Mouse (Mus musculus) kidney, embryonic 14.5 days (tissue): ENCODE data around the gene Ugt1a9. TPM values are rescaled to one million over a fixed set of nuclear protein-coding genes. Genes with fewer than 3 reads are reported as not detected.

Experiments
- ATAC-seq: fragments of 200-750 bp; cut with Nextera tagmentation; 2 replicates; pipeline ENCODE4 v1.8.0; 2017; ENCODE audit warnings: moderate number of reproducible peaks, mild to moderate bottlenecking, moderate TSS enrichment, moderate library complexity; ENCODE audit not compliant: low FRiP score, low TSS enrichment
- H3K27ac ChIP-seq: fragments of 300-500 bp; sonication (generic); 2 replicates; pipeline ENCODE4 v1.5.1; 2014; ENCODE audit warnings: low read depth, mild to moderate bottlenecking, low read length, moderate library complexity, mixed read lengths
- H3K27me3 ChIP-seq: fragments of 300-500 bp; sonication (generic); 2 replicates; pipeline ENCODE4 v1.6.1; 2014; ENCODE audit warnings: mild to moderate bottlenecking, low read length; ENCODE audit not compliant: control insufficient read depth, insufficient read depth
- H3K36me3 ChIP-seq: fragments of 300-500 bp; sonication (generic); 2 replicates; pipeline ENCODE4 v1.6.1; 2014; ENCODE audit warnings: low read length, mixed read lengths; ENCODE audit not compliant: control insufficient read depth, insufficient read depth
- H3K4me1 ChIP-seq: fragments of 300-500 bp; sonication (generic); 2 replicates; pipeline ENCODE4 v1.6.1; 2014; ENCODE audit warnings: low read length, mixed read lengths; ENCODE audit not compliant: control insufficient read depth, insufficient read depth
- H3K4me2 ChIP-seq: fragments of 300-500 bp; sonication (generic); replicated peaks from 2 replicates; pipeline ENCODE4 v1.6.1; 2014; ENCODE audit warnings: low read depth, mild to moderate bottlenecking, low read length
- H3K4me3 ChIP-seq: fragments of 300-500 bp; sonication (generic); 2 replicates; pipeline ENCODE4 v1.5.1; 2014; ENCODE audit warnings: mild to moderate bottlenecking, low read length
- H3K9ac ChIP-seq: fragments of 300-500 bp; sonication (generic); 2 replicates; pipeline ENCODE4 v1.6.1; 2014; ENCODE audit warnings: low read depth, mild to moderate bottlenecking, low read length, moderate library complexity
- H3K9me3 ChIP-seq: fragments of 300-500 bp; sonication (generic); 2 replicates; pipeline ENCODE4 v1.6.1; 2016; ENCODE audit warnings: low read length; ENCODE audit not compliant: control insufficient read depth
- WGBS: fragments of 180-500 bp; shearing (Covaris S2); extraction: QIAGEN DNeasy Blood & Tissue Kit; methylation state at CpG from one replicate; pipeline ENCODE4 v1.1.7; 2014; 5-methylcytosine and 5-hydroxymethylcytosine counted together
- polyA plus RNA-seq: library from polyadenylated mRNA; unstranded; fragments of >200 nt; fragmentation: Nextera tagmentation; extraction: Ambion mirVana; gene quantifications from 2 replicates; pipeline ENCODE4 v1.2.1, GENCODE M21; 2014

Ugt1a9 gene
- polyA plus RNA-seq, 1 experiment from 2014 or later, result 2.5 TPM

- H3K36me3 ChIP-seq, result no peaks in the 10 kb centered on the region
- H3K4me2 ChIP-seq, result no peak overlapping the region
- no peak overlapping the region for H3K9ac ChIP-seq
- H3K9me3 ChIP-seq, result peaks cover 57% of the 10 kb centered on the region
- no peak overlapping the region for H3K27ac ChIP-seq
- no peak for ATAC-seq
- no peak overlapping the region for H3K4me3 ChIP-seq
- no peaks in the 10 kb centered on the region for H3K4me1 ChIP-seq
- no peaks in the 10 kb centered on the region for H3K27me3 ChIP-seq
Measured at GRCm38 (mm10) chr1:88225741-88226140, 155.1 kb downstream of the Ugt1a9 start.

- 55% methylated on average over 5 of the region's 5 CpGs for WGBS
- no peak for ATAC-seq
- no peak within 1 kb of the TSS for H3K4me3 ChIP-seq
- no peaks in the 10 kb centered on the region for H3K27me3 ChIP-seq
- H3K36me3 ChIP-seq, result no peaks in the 10 kb centered on the region
- H3K4me1 ChIP-seq, result no peaks in the 10 kb centered on the region
- H3K9ac ChIP-seq, result no peak within 1 kb of the TSS
- H3K4me2 ChIP-seq, result no peak within 1 kb of the TSS
- peaks cover 68% of the 10 kb centered on the region for H3K9me3 ChIP-seq
- H3K27ac ChIP-seq, result no peak within 1 kb of the TSS
Measured at GRCm38 (mm10) chr1:88226670-88227379, 156.2 kb downstream of the Ugt1a9 start, which contains the start of gene Mroh2a. Gene Mroh2a (plus strand): TSS chr1:88226986.

- H3K4me1 ChIP-seq, result no peaks in the 10 kb centered on the region
- no peak overlapping the region for H3K27ac ChIP-seq
- no peak overlapping the region for H3K9ac ChIP-seq
- H3K27me3 ChIP-seq, result no peaks in the 10 kb centered on the region
- no peak overlapping the region for H3K4me2 ChIP-seq
- H3K9me3 ChIP-seq, result peaks cover 70% of the 10 kb centered on the region
- no peak for ATAC-seq
- H3K36me3 ChIP-seq, result no peaks in the 10 kb centered on the region
- H3K4me3 ChIP-seq, result no peak overlapping the region
- 59% methylated on average over 2 of the region's 2 CpGs for WGBS
Measured at GRCm38 (mm10) chr1:88227482-88227881, 156.9 kb downstream of the Ugt1a9 start.

- no peak for ATAC-seq
- Histone ChIP-seq H3K36me3 (no peaks in the 10 kb centered on the region), H3K9ac (no peak overlapping the region), H3K27me3 (no peaks in the 10 kb centered on the region), H3K4me1 (no peaks in the 10 kb centered on the region), H3K9me3 (peaks cover 77% of the 10 kb centered on the region), H3K4me3 (no peak overlapping the region), H3K27ac (no peak overlapping the region), H3K4me2 (no peak overlapping the region)
- WGBS, result 73% methylated on average over 7 of the region's 7 CpGs
Measured at GRCm38 (mm10) chr1:88228121-88228520, 157.5 kb downstream of the Ugt1a9 start.

- no peak overlapping the region for H3K9ac ChIP-seq
- no peak overlapping the region for H3K4me2 ChIP-seq
- no peak overlapping the region for H3K27ac ChIP-seq
- ATAC-seq, result no peak
- H3K4me1 ChIP-seq, result no peaks in the 10 kb centered on the region
- WGBS, result 82% methylated on average over 3 of the region's 3 CpGs
- peaks cover 90% of the 10 kb centered on the region for H3K9me3 ChIP-seq
- H3K27me3 ChIP-seq, result no peaks in the 10 kb centered on the region
- H3K36me3 ChIP-seq, result no peaks in the 10 kb centered on the region
- no peak overlapping the region for H3K4me3 ChIP-seq
Measured at GRCm38 (mm10) chr1:88229566-88229965, 159.0 kb downstream of the Ugt1a9 start.

GRCm38 (mm10) chr1:88229986-88230385, 159.4 kb downstream of the Ugt1a9 start:
- Histone ChIP-seq H3K9ac (no peak overlapping the region), H3K4me3 (no peak overlapping the region), H3K27ac (no peak overlapping the region), H3K27me3 (no peaks in the 10 kb centered on the region), H3K4me1 (no peaks in the 10 kb centered on the region), H3K9me3 (peaks cover 94% of the 10 kb centered on the region), H3K36me3 (no peaks in the 10 kb centered on the region), H3K4me2 (no peak overlapping the region)
- 88% methylated on average over 5 of the region's 5 CpGs for WGBS
- ATAC-seq, result no peak

- Histone ChIP-seq H3K4me2 (no peak overlapping the region), H3K4me1 (no peaks in the 10 kb centered on the region), H3K36me3 (no peaks in the 10 kb centered on the region), H3K9me3 (peaks cover 97% of the 10 kb centered on the region), H3K27ac (no peak overlapping the region), H3K4me3 (no peak overlapping the region), H3K9ac (no peak overlapping the region), H3K27me3 (no peaks in the 10 kb centered on the region)
- 70% methylated on average over 7 of the region's 7 CpGs for WGBS
- ATAC-seq, result no peak
Measured at GRCm38 (mm10) chr1:88230421-88230820, 159.8 kb downstream of the Ugt1a9 start.

- no peak overlapping the region for H3K4me2 ChIP-seq
- 76% methylated on average over 6 of the region's 6 CpGs for WGBS
- H3K27ac ChIP-seq, result no peak overlapping the region
- H3K36me3 ChIP-seq, result no peaks in the 10 kb centered on the region
- no peak overlapping the region for H3K4me3 ChIP-seq
- H3K27me3 ChIP-seq, result no peaks in the 10 kb centered on the region
- no peaks in the 10 kb centered on the region for H3K4me1 ChIP-seq
- H3K9ac ChIP-seq, result no peak overlapping the region
- H3K9me3 ChIP-seq, result peaks cover 97% of the 10 kb centered on the region
- ATAC-seq, result no peak
Measured at GRCm38 (mm10) chr1:88230981-88231802, 160.6 kb downstream of the Ugt1a9 start.
